Mouse (Mus musculus) stomach, embryonic 14.5 days (tissue): Measurements from ENCODE around the gene Sgo2b. TPM values are rescaled to one million over a fixed set of nuclear protein-coding genes. Genes with fewer than 3 reads are reported as not detected.

Experiments used
- ATAC-seq: fragments of 200-750 bp; cut with Nextera tagmentation; 2 replicates; pipeline ENCODE4 v1.8.0; 2017; ENCODE audit warnings: low read depth, moderate TSS enrichment; ENCODE audit not compliant: insufficient number of reproducible peaks, insufficient read depth, low FRiP score
- H3K27ac ChIP-seq: fragments of 300-500 bp; sonication (generic); 2 replicates; pipeline ENCODE4 v1.5.1; 2014; ENCODE audit warnings: mild to moderate bottlenecking, low read length, moderate library complexity, mixed read lengths
- H3K27me3 ChIP-seq: fragments of 300-500 bp; sonication (generic); 2 replicates; pipeline ENCODE4 v1.6.1; 2014; ENCODE audit warnings: low read length, control low read depth, mixed read lengths; ENCODE audit not compliant: control insufficient read depth, insufficient read depth
- H3K36me3 ChIP-seq: fragments of 300-500 bp; sonication (generic); 2 replicates; pipeline ENCODE4 v1.6.1; 2014; ENCODE audit warnings: mild to moderate bottlenecking, control low read depth, low read length, moderate library complexity, mixed read lengths; ENCODE audit not compliant: control insufficient read depth, insufficient read depth
- H3K4me1 ChIP-seq: fragments of 300-500 bp; sonication (generic); 2 replicates; pipeline ENCODE4 v1.6.1; 2014; ENCODE audit warnings: low read length, control low read depth, mixed read lengths; ENCODE audit not compliant: control insufficient read depth, insufficient read depth
- H3K4me2 ChIP-seq: fragments of 300-500 bp; sonication (generic); replicated peaks from 2 replicates; pipeline ENCODE4 v1.6.1; 2014; ENCODE audit warnings: low read depth, low read length, control low read depth
- H3K4me3 ChIP-seq: fragments of 300-500 bp; sonication (generic); 2 replicates; pipeline ENCODE4 v1.5.1; 2014; ENCODE audit warnings: low read depth, low read length, control low read depth
- H3K9ac ChIP-seq: fragments of 300-500 bp; sonication (generic); replicated peaks from 2 replicates; pipeline ENCODE4 v1.6.1; 2014; ENCODE audit warnings: low read depth, mild to moderate bottlenecking, control low read depth, low read length, moderate library complexity, mixed read lengths
- H3K9me3 ChIP-seq: fragments of 300-500 bp; sonication (generic); 2 replicates; pipeline ENCODE4 v1.6.1; 2016; ENCODE audit warnings: low read depth, low read length, control low read depth; ENCODE audit not compliant: control insufficient read depth
- WGBS: fragments of 180-500 bp; shearing (Covaris S2); extraction: QIAGEN DNeasy Blood & Tissue Kit; methylation state at CpG from one replicate; pipeline ENCODE4 v1.1.7; 2014; 5-methylcytosine and 5-hydroxymethylcytosine counted together
- polyA plus RNA-seq: library from polyadenylated mRNA; unstranded; fragments of >200 nt; fragmentation: Nextera tagmentation; extraction: Ambion mirVana; gene quantifications from 2 replicates; pipeline ENCODE4 v1.2.1, GENCODE M21; 2014

Sgo2b gene
- polyA plus RNA-seq, 1 experiment from 2014 or later: not detected

- H3K27ac ChIP-seq: no peak overlapping the region
- no peaks in the 10 kb centered on the region for H3K27me3 ChIP-seq
- no peak overlapping the region for H3K4me3 ChIP-seq
- 67% methylated on average over 2 of the region's 2 CpGs for WGBS
- no peak for ATAC-seq
- H3K9ac ChIP-seq: no peak overlapping the region
- H3K4me1 ChIP-seq: no peaks in the 10 kb centered on the region
- H3K9me3 ChIP-seq: no peaks in the 10 kb centered on the region
- no peaks in the 10 kb centered on the region for H3K36me3 ChIP-seq
- H3K4me2 ChIP-seq: no peak overlapping the region
These were observed 57.0 kb downstream of the Sgo2b start for GRCm38 (mm10) chr8:63895096-63895495.

- H3K9ac ChIP-seq: no peak overlapping the region
- WGBS: 82% methylated on average over 4 of the region's 4 CpGs
- no peaks in the 10 kb centered on the region for H3K36me3 ChIP-seq
- no peak for ATAC-seq
- no peaks in the 10 kb centered on the region for H3K4me1 ChIP-seq
- no peaks in the 10 kb centered on the region for H3K27me3 ChIP-seq
- H3K9me3 ChIP-seq: no peaks in the 10 kb centered on the region
- H3K4me2 ChIP-seq: no peak overlapping the region
- H3K4me3 ChIP-seq: no peak overlapping the region
- H3K27ac ChIP-seq: no peak overlapping the region
These were observed 73.7 kb downstream of the Sgo2b start for GRCm38 (mm10) chr8:63878353-63878752.

DNA sequence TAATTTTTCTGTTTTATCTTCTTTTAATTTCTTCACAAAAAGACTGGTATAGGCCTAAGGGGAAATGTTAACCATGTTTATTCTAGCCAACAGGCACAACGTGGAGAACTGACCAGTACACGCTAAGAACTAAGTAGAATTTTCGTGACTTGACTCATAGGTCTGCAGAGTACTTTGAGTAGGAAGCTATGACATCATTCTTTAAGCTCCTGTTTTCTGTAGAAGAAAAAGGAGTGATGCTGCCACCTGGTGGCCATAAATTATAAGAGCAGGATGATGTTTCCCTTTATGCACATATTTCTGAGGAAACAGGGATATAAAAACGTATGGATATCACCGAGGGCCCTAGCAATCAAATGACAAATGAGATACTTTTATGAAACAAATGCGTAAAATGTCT is 74.7 kb downstream of the Sgo2b start:
- Histone ChIP-seq H3K4me1 (no peaks in the 10 kb centered on the region), H3K36me3 (no peaks in the 10 kb centered on the region), H3K4me3 (no peak overlapping the region), H3K27ac (no peak overlapping the region), H3K9ac (no peak overlapping the region), H3K27me3 (no peaks in the 10 kb centered on the region), H3K4me2 (no peak overlapping the region), H3K9me3 (no peaks in the 10 kb centered on the region)
- WGBS: 11% methylated on average over 6 of the region's 6 CpGs
- peak; percentile 85 for ATAC-seq

DNA sequence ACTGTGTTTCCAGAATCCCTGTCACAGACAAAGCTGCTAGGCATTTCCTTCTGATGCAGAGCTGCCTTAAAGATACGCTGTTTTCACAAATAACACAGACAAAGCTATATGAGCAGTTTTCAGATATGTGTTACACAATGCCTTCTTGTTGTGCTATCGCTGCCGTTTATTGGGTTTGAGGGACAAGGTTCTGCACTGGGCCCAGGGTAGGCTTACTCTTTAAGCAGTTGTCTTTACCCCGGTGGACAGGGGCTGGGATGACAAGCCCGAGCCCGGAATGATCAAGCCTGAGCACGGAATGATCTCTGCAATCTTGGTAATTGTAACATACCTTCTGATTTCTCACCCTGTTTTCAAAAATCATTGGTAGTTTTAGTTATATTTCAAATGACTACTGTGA is 75.1 kb downstream of the Sgo2b start:
- no peak for ATAC-seq

More for the DNA sequence above, 75.1 kb downstream of the Sgo2b start:
- WGBS: 89% methylated on average over 7 of the region's 7 CpGs
- Histone ChIP-seq H3K36me3 (no peaks in the 10 kb centered on the region), H3K27me3 (no peaks in the 10 kb centered on the region), H3K4me2 (no peak overlapping the region), H3K9me3 (no peaks in the 10 kb centered on the region), H3K4me1 (no peaks in the 10 kb centered on the region), H3K4me3 (no peak overlapping the region), H3K27ac (no peak overlapping the region), H3K9ac (no peak overlapping the region)
